Mouse (Mus musculus) cerebellum, adult 2 months (tissue): ENCODE measurements around the gene Adamts7.

Experiments
- CTCF ChIP-seq: fragments of 200-500 bp; IDR thresholded peaks from 2 replicates; pipeline ENCODE4 v1.5.1; 2011; ENCODE audit warnings: low read depth, mild to moderate bottlenecking, control low read depth, low read length, moderate library complexity, borderline replicate concordance; ENCODE audit not compliant: insufficient read depth
- POLR2A ChIP-seq: fragments of 200-500 bp; IDR thresholded peaks from 2 replicates; pipeline ENCODE4 v1.6.1; 2011; ENCODE audit warnings: low read length, control low read depth, borderline replicate concordance; ENCODE audit not compliant: insufficient read depth

DNA sequence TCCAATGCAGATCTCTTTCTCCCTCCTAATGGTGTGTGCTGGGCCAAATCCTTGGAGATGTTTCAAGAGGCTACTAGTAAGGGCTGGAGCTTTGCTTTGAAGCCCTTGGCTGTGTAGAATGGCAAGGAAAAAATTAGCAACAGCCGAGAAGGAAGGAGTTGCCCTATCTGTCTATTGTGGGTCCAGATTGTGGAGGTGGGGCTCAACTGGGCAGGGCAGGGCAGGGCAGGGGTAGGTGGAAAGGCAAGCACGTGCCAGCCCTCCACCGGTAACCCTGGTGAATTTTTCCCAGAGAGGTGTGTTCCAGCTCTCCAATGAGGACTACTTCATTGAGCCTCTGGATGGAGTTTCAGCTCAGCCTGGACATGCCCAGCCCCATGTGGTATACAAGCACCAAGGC is 10.5 kb downstream of the Adamts7 start:
- TF ChIP-seq CTCF, result no peak
- TF ChIP-seq POLR2A, result no peak
